Mouse (Mus musculus): ENCODE data around the gene Zfp646. TPM values are rescaled to one million over a fixed set of nuclear protein-coding genes. Genes with fewer than 3 reads are reported as not detected.

Zfp646 gene
- polyA plus RNA-seq, 1 experiment from 2014 or later, result 2.7 TPM

DNA sequence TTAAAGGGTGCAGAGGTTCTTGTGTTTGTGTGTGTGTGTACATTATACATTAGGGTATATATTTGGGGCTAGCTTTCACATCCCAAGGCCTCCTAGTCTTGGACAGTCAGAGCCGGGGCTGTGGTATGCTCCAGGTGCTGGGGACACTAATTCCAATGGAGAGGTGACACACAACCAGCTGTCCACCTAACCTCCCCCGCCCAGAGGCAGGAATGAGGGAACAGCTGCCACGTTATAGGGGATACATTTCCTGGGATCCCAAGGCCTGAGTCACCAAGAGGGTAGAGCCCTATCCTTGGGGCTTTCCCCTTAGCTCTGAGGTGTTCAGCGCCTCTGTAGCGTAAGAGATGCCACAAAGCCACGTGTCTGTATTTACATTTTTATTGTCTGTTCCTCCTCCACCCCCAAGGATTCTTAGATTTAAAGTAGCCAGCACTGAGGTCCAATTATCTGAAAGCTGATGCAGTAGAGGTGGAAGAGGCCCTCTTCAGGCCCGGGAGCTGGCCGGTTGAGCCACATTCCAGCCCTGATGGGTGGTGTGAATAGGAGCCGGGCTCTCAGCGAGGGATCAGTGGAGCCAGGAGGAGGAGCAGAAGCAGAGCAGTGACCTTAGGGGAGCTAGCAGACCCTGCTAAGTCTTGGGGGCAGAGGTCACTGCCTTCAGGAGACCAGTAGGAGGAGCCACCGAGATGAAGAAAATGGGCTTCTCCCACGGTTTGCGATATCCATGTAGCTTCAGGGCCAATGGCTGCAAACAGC lies 56.4 kb downstream of the Zfp646 start:
- Histone ChIP-seq H3K27me3 (ENCODE audit: insufficient read depth, low read length) (no peaks in the 10 kb centered on the region), H3K4me1 (ENCODE audit: insufficient read depth) (peaks cover 34% of the 10 kb centered on the region), H3K36me3 (replicated peaks; ENCODE audit: insufficient read depth, low read length) (no peaks in the 10 kb centered on the region), H3K9me3 (ENCODE audit: low read length) (no peaks in the 10 kb centered on the region), H3K4me3 (ENCODE audit: low read depth, low read length) (no peak overlapping the region), H3K9ac (replicated peaks) (no peak overlapping the region; the same call in 1 of the 2 replicates), H3K4me2 (ENCODE audit: low read depth, low read length) (peak overlapping the region; percentile 57; the same call in 1 of the 2 replicates), H3K27ac (ENCODE audit: low read depth) (peak overlapping the region; percentile 86)
- DNase-seq (no peak), ATAC-seq (no peak)
- WGBS (ENCODE audit: insufficient replicate concordance), result 47% methylated on average over 13 of the region's 13 CpGs
- TF ChIP-seq CTCF (IDR thresholded peaks at IDR 0.05; ENCODE audit: low read depth), result peak; percentile 18; the same call in 1 of the 2 replicates
- TF ChIP-seq EP300 (IDR thresholded peaks at IDR 0.05; ENCODE audit: low read depth), result no peak

DNA sequence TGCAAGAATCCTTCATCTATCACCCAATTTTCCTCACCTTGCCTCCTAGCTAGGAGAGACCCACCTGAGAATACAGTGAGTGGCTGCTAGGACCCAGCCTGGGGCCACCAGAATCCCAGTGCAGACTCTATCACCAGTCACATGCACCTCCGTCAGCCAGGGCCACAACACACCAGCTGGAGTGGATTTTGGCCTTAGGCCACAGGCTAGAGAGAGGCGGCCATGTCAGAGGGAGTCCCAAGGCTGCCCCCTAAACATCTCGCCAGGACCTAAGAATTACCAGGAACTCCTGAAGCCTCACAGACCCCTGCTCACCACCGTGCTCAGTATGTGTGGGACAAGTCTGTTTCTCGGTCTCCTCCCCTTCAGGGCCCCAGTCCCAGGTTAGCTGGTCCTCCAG lies 58.1 kb downstream of the Zfp646 start:
- no peak overlapping the region for H3K27ac ChIP-seq (ENCODE audit: low read depth)
- H3K9me3 ChIP-seq (ENCODE audit: low read length), result no peaks in the 10 kb centered on the region
- peaks cover 25% of the 10 kb centered on the region for H3K4me1 ChIP-seq (ENCODE audit: insufficient read depth)
- H3K4me2 ChIP-seq (ENCODE audit: low read depth, low read length), result no peak overlapping the region
- no peak overlapping the region for H3K4me3 ChIP-seq (ENCODE audit: low read depth, low read length)
- H3K36me3 ChIP-seq (replicated peaks; ENCODE audit: insufficient read depth, low read length), result no peaks in the 10 kb centered on the region
- no peaks in the 10 kb centered on the region for H3K27me3 ChIP-seq (ENCODE audit: insufficient read depth, low read length)
- H3K9ac ChIP-seq (replicated peaks), result no peak overlapping the region
- ATAC-seq, result no peak
- 74% methylated on average over 5 of the region's 5 CpGs for WGBS (ENCODE audit: insufficient replicate concordance)
- no peak for TF ChIP-seq EP300 (IDR thresholded peaks at IDR 0.05; ENCODE audit: low read depth)
- no peak for TF ChIP-seq CTCF (IDR thresholded peaks at IDR 0.05; ENCODE audit: low read depth)
- no peak for DNase-seq

DNA sequence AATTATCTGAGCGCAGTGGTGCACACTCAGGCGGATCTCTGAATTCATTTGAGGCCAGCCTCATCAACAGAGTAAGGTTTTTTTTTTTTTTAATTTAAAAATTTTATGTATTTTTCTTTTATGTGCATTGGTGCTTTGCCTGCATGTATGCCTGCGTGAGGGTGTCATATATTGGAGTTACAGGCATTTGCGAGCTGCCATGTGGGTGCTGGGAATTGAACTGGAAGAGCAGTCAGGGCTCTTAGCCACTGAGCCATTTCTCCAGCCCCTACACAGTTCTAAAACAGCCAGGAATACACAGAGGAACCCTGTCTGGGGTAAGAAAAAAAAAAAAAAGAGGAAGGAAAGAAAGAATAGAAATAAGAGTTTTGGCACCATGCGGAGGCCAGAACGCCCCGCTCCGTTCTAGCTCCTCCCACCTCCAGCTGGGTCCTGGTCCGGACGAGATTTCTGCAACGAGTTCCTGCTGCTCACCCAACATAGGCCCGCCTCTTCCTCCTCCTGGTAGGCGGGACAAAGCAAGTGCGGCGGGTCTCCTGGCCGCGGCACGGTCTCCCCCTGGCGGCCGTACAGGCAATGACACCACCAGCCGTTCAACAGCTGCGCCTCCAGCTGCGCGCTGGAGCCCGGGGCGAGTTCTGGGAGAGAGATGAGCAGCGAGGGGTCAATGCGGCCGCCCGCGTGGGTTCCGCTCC lies 59.2 kb downstream of the Zfp646 start:
- H3K9me3 ChIP-seq (ENCODE audit: low read length), result no peaks in the 10 kb centered on the region
- WGBS (ENCODE audit: insufficient replicate concordance), result 6% methylated on average over 31 of the region's 32 CpGs
- H3K27me3 ChIP-seq (ENCODE audit: insufficient read depth, low read length), result no peaks in the 10 kb centered on the region
- H3K4me2 ChIP-seq (ENCODE audit: low read depth, low read length), result peak overlapping the region; percentile 98
- TF ChIP-seq EP300 (IDR thresholded peaks at IDR 0.05; ENCODE audit: low read depth) (no peak), CTCF (IDR thresholded peaks at IDR 0.05; ENCODE audit: low read depth) (peak; percentile 100)
- H3K4me3 ChIP-seq (ENCODE audit: low read depth, low read length), result peak overlapping the region; percentile 61
- ATAC-seq (peak; percentile 89), DNase-seq (peak; percentile 95)
- no peaks in the 10 kb centered on the region for H3K36me3 ChIP-seq (replicated peaks; ENCODE audit: insufficient read depth, low read length)
- H3K9ac ChIP-seq (replicated peaks), result peak overlapping the region; percentile 69
- peaks cover 25% of the 10 kb centered on the region for H3K4me1 ChIP-seq (ENCODE audit: insufficient read depth)
- H3K27ac ChIP-seq (ENCODE audit: low read depth), result peak overlapping the region; percentile 37; the same call in 1 of the 2 replicates

Other genes with a start within 250 kb of the Zfp646 start
- 20.1 and 26.5 TPM in 2 replicates for gene Bcl7c, start 167.3 kb upstream of the Zfp646 start, polyA plus RNA-seq (2015; fragmentation: Nextera tagmentation; extraction: Ambion mirVana)
- gene Ctf1, start 163.5 kb upstream of the Zfp646 start, polyA plus RNA-seq (2015; fragmentation: Nextera tagmentation; extraction: Ambion mirVana), result 7.9 and 10.0 TPM in 2 replicates
- not detected in 2 replicates for gene Ctf2, start 144.1 kb upstream of the Zfp646 start, polyA plus RNA-seq (2015; fragmentation: Nextera tagmentation; extraction: Ambion mirVana)
- 1.6 and 1.9 TPM in 2 replicates for gene Fbxl19, start 131.7 kb upstream of the Zfp646 start, polyA plus RNA-seq (2015; fragmentation: Nextera tagmentation; extraction: Ambion mirVana)
- gene Orai3, start 106.4 kb upstream of the Zfp646 start, polyA plus RNA-seq (2015; fragmentation: Nextera tagmentation; extraction: Ambion mirVana), result 19.2 and 21.1 TPM in 2 replicates
- gene Setd1a, start 99.6 kb upstream of the Zfp646 start, polyA plus RNA-seq (2015; fragmentation: Nextera tagmentation; extraction: Ambion mirVana), result 5.5 and 7.3 TPM in 2 replicates
- gene Gm49388, start 90.6 kb upstream of the Zfp646 start, polyA plus RNA-seq (2015; fragmentation: Nextera tagmentation; extraction: Ambion mirVana), result 0.26 TPM in 1 of 2 replicates, not detected in the other
- 218 and 224 TPM in 2 replicates for gene Hsd3b7, start 75.6 kb upstream of the Zfp646 start, polyA plus RNA-seq (2015; fragmentation: Nextera tagmentation; extraction: Ambion mirVana)
- gene Stx4a, start 51.9 kb upstream of the Zfp646 start, polyA plus RNA-seq (2015; fragmentation: Nextera tagmentation; extraction: Ambion mirVana), result 15.8 and 17.5 TPM in 2 replicates
- gene Stx1b, start 51.7 kb upstream of the Zfp646 start, polyA plus RNA-seq (2015; fragmentation: Nextera tagmentation; extraction: Ambion mirVana), result 0.18 and 0.48 TPM in 2 replicates
- 3.7 and 4.5 TPM in 2 replicates for gene Zfp668, start 607 bp downstream of the Zfp646 start, polyA plus RNA-seq (2015; fragmentation: Nextera tagmentation; extraction: Ambion mirVana)
- gene Prss53, start 14.7 kb downstream of the Zfp646 start, polyA plus RNA-seq (2015; fragmentation: Nextera tagmentation; extraction: Ambion mirVana), result 0.39 and 0.43 TPM in 2 replicates
- gene Gm21974, start 19.2 kb downstream of the Zfp646 start, polyA plus RNA-seq (2015; fragmentation: Nextera tagmentation; extraction: Ambion mirVana), result not detected in 2 replicates
- 513 and 556 TPM in 2 replicates for gene Vkorc1, start 19.4 kb downstream of the Zfp646 start, polyA plus RNA-seq (2015; fragmentation: Nextera tagmentation; extraction: Ambion mirVana)
- gene Bckdk, start 27.9 kb downstream of the Zfp646 start, polyA plus RNA-seq (2015; fragmentation: Nextera tagmentation; extraction: Ambion mirVana), result 30.5 and 32.5 TPM in 2 replicates
- gene Kat8, start 36.3 kb downstream of the Zfp646 start, polyA plus RNA-seq (2015; fragmentation: Nextera tagmentation; extraction: Ambion mirVana), result 12.5 and 13.2 TPM in 2 replicates
- gene Prss8, start 53.9 kb downstream of the Zfp646 start, polyA plus RNA-seq (2015; fragmentation: Nextera tagmentation; extraction: Ambion mirVana), result 13.7 and 15.2 TPM in 2 replicates
- 3.3 and 4.5 TPM in 2 replicates for gene Prss36, start 70.5 kb downstream of the Zfp646 start, polyA plus RNA-seq (2015; fragmentation: Nextera tagmentation; extraction: Ambion mirVana)
- 94.5 and 99.2 TPM in 2 replicates for gene Fus, start 91.2 kb downstream of the Zfp646 start, polyA plus RNA-seq (2015; fragmentation: Nextera tagmentation; extraction: Ambion mirVana)
- gene Pycard, start 117.6 kb downstream of the Zfp646 start, polyA plus RNA-seq (2015; fragmentation: Nextera tagmentation; extraction: Ambion mirVana), result 25.8 TPM in 2 replicates
- 0.12 TPM in 1 of 2 replicates, not detected in the other for gene Trim72, start 127.7 kb downstream of the Zfp646 start, polyA plus RNA-seq (2015; fragmentation: Nextera tagmentation; extraction: Ambion mirVana)
- 5.1 and 6.1 TPM in 2 replicates for gene Itgam, start 186.4 kb downstream of the Zfp646 start, polyA plus RNA-seq (2015; fragmentation: Nextera tagmentation; extraction: Ambion mirVana)
- 0.51 TPM in 1 of 2 replicates, not detected in the other for gene Gm49368, start 186.5 kb downstream of the Zfp646 start, polyA plus RNA-seq (2015; fragmentation: Nextera tagmentation; extraction: Ambion mirVana)